Mouse (Mus musculus) heart, adult 2 months (tissue): ENCODE measurements around the gene Olfr1417. TPM values are rescaled to one million over a fixed set of nuclear protein-coding genes. Genes with fewer than 3 reads are reported as not detected.
"Not testable (repeated sequence)": the region's sequence is repeated elsewhere in the genome, so short reads cannot be mapped to it uniquely, and the experiment has no call there.

Experiments used
- DNase-seq, 2 experiments: peaks; one replicate each; pipeline ENCODE4 v3.0.0; 2021
- H3K27ac ChIP-seq: fragments of 200-600 bp; 2 replicates; pipeline ENCODE4 v1.8.1; 2022
- H3K27me3 ChIP-seq: fragments of 200-500 bp; 2 replicates; pipeline ENCODE4 v1.6.1; 2012; ENCODE audit warnings: mild to moderate bottlenecking, low read length, inconsistent platforms, mixed read lengths; ENCODE audit not compliant: control insufficient read depth, insufficient read depth
- H3K36me3 ChIP-seq: fragments of 200-500 bp; 2 replicates; pipeline ENCODE4 v1.6.1; 2012; ENCODE audit warnings: low read length, inconsistent platforms; ENCODE audit not compliant: control insufficient read depth, insufficient read depth
- H3K4me1 ChIP-seq: fragments of 200-500 bp; 2 replicates; pipeline ENCODE4 v1.6.1; 2011; ENCODE audit warnings: low read length; ENCODE audit not compliant: control insufficient read depth, insufficient read depth
- H3K4me3 ChIP-seq: fragments of 200-600 bp; 2 replicates; pipeline ENCODE4 v1.8.1; 2022
- H3K79me2 ChIP-seq: fragments of 200-500 bp; replicated peaks from 2 replicates; pipeline ENCODE4 v1.6.1; 2012; ENCODE audit warnings: mild to moderate bottlenecking, inconsistent platforms, low read length, moderate library complexity, mixed read lengths; ENCODE audit not compliant: control insufficient read depth, insufficient read depth
- H3K9ac ChIP-seq: fragments of 200-500 bp; 2 replicates; pipeline ENCODE4 v1.6.1; 2012; ENCODE audit warnings: low read depth, mild to moderate bottlenecking, control low read depth, inconsistent platforms, low read length, mixed read lengths
- CTCF ChIP-seq: fragments of 200-600 bp; IDR thresholded peaks from 2 replicates; pipeline ENCODE4 v1.8.1; 2022; ENCODE audit warnings: antibody characterized with exemption, mild to moderate bottlenecking, moderate library complexity
- EP300 ChIP-seq: fragments of 200-500 bp; IDR thresholded peaks from 2 replicates; pipeline ENCODE4 v1.6.1; 2011; ENCODE audit warnings: low read depth, low read length, control low read depth; ENCODE audit not compliant: insufficient read depth
- POLR2A ChIP-seq: fragments of 200-500 bp; IDR thresholded peaks from 2 replicates; pipeline ENCODE4 v1.6.1; 2011; ENCODE audit warnings: mild to moderate bottlenecking, low read depth, low read length, control low read depth; ENCODE audit not compliant: insufficient read depth
- WGBS: fragments of 180-500 bp; shearing (Covaris S2); methylation state at CpG from one replicate; pipeline ENCODE4 v1.1.7; 2018; 5-methylcytosine and 5-hydroxymethylcytosine counted together
- intact Hi-C: fragments of 180-260 bp; cut with DNase I; formaldehyde crosslinking; loops from one replicate; pipeline ENCODE4 v1.15.1; 2025
- long read RNA-seq: library from polyadenylated mRNA; stranded (forward); transcript quantifications from one replicate; pipeline ENCODE4 v2.0.0, GENCODE M21; 2021
- polyA plus RNA-seq: library from polyadenylated mRNA; depleted of rRNA; stranded (reverse); fragments of >200 nt; gene quantifications from 2 replicates; pipeline ENCODE4 v1.2.3, GENCODE M21; 2012; rRNA removed
- total RNA-seq, 2 experiments: library from RNA; stranded (reverse); gene quantifications; 2 replicates each; pipeline ENCODE4 v1.2.3; 2021

Olfr1417 gene
- total RNA-seq (not detected), polyA plus RNA-seq (not detected in 2 replicates)
- long read RNA-seq, result 0 reads

- no peaks in the 10 kb centered on the region for H3K36me3 ChIP-seq
- 80% methylated on average over 4 of the region's 4 CpGs for WGBS
- no peaks in the 10 kb centered on the region for H3K4me1 ChIP-seq
- no peak within 1 kb of the TSS for H3K9ac ChIP-seq
- TF ChIP-seq POLR2A (no peak), EP300 (no peak), CTCF (no peak)
- no peak within 1 kb of the TSS for H3K27ac ChIP-seq
- DNase-seq, result no peak
- H3K4me3 ChIP-seq, result no peak within 1 kb of the TSS
- no peaks in the 10 kb centered on the region for H3K79me2 ChIP-seq
- intact Hi-C loops, result no loop called here
- no peaks in the 10 kb centered on the region for H3K27me3 ChIP-seq
These were observed at the start of gene Olfr1417 for GRCm38 (mm10) chr19:11839119-11839518. Gene Olfr1417, minus strand, starts transcription at chr19:11839219.

GRCm38 (mm10) chr19:11886265-11886664 lies 47.2 kb upstream of the Olfr1417 start, which contains the start of gene Olfr1420:
Gene Olfr1420, plus strand, starts transcription at chr19:11886565.
- no peak for DNase-seq
- TF ChIP-seq EP300 (no peak), CTCF (no peak), POLR2A (no peak)
- no peak within 1 kb of the TSS for H3K4me3 ChIP-seq
- no peaks in the 10 kb centered on the region for H3K27me3 ChIP-seq
- H3K79me2 ChIP-seq, result no peaks in the 10 kb centered on the region
- 26% methylated on average over 1 of the region's 1 CpGs for WGBS
- intact Hi-C loops, result no loop called here
- H3K4me1 ChIP-seq, result no peaks in the 10 kb centered on the region
- H3K27ac ChIP-seq, result no peak within 1 kb of the TSS
- no peak within 1 kb of the TSS for H3K9ac ChIP-seq
- H3K36me3 ChIP-seq, result no peaks in the 10 kb centered on the region

- 52% methylated on average over 22 of the region's 22 CpGs for WGBS
- intact Hi-C loops, DNase-seq, H3K9ac ChIP-seq, H3K36me3 ChIP-seq, H3K4me3 ChIP-seq, H3K4me1 ChIP-seq, H3K27me3 ChIP-seq, H3K27ac ChIP-seq, H3K79me2 ChIP-seq: not testable (repeated sequence)
These were observed 39.4 kb upstream of the Olfr1417 start for GRCm38 (mm10) chr19:11878404-11878803.

- Histone ChIP-seq H3K9ac (no peak within 1 kb of the TSS), H3K79me2 (no peaks in the 10 kb centered on the region), H3K36me3 (no peaks in the 10 kb centered on the region), H3K4me3 (no peak within 1 kb of the TSS), H3K27me3 (no peaks in the 10 kb centered on the region), H3K27ac (no peak within 1 kb of the TSS), H3K4me1 (no peaks in the 10 kb centered on the region)
- intact Hi-C loops, result no loop called here
- 26% methylated on average over 1 of the region's 1 CpGs for WGBS
- DNase-seq, result no peak
- no peak for TF ChIP-seq EP300
- TF ChIP-seq CTCF, result no peak
- no peak for TF ChIP-seq POLR2A
These were observed 36.0 kb upstream of the Olfr1417 start, which contains the start of gene Olfr1419 for GRCm38 (mm10) chr19:11875006-11875405. Gene Olfr1419, minus strand, starts transcription at chr19:11875106.

- intact Hi-C loops, result no loop called here
- Histone ChIP-seq H3K4me3 (no peak overlapping the region), H3K27me3 (no peaks in the 10 kb centered on the region), H3K9ac (no peak overlapping the region), H3K4me1 (no peaks in the 10 kb centered on the region), H3K36me3 (no peaks in the 10 kb centered on the region), H3K79me2 (no peaks in the 10 kb centered on the region), H3K27ac (no peak overlapping the region)
- WGBS, result 81% methylated on average over 2 of the region's 2 CpGs
- TF ChIP-seq CTCF, result no peak
- TF ChIP-seq EP300, result no peak
- TF ChIP-seq POLR2A, result no peak
- no peak for DNase-seq
These were observed 28.8 kb upstream of the Olfr1417 start for GRCm38 (mm10) chr19:11867837-11868236.

GRCm38 (mm10) chr19:11860966-11861365 lies 21.9 kb upstream of the Olfr1417 start, which contains the start of gene Olfr1418:
Gene Olfr1418, minus strand, starts transcription at chr19:11861066.
- no peak within 1 kb of the TSS for H3K4me3 ChIP-seq
- intact Hi-C loops, result no loop called here
- no peak within 1 kb of the TSS for H3K27ac ChIP-seq
- H3K27me3 ChIP-seq, result no peaks in the 10 kb centered on the region
- H3K4me1 ChIP-seq, result no peaks in the 10 kb centered on the region
- TF ChIP-seq CTCF, result no peak
- no peak for TF ChIP-seq EP300
- no peak for TF ChIP-seq POLR2A
- no peak within 1 kb of the TSS for H3K9ac ChIP-seq
- 88% methylated on average over 1 of the region's 1 CpGs for WGBS
- H3K79me2 ChIP-seq, result no peaks in the 10 kb centered on the region
- no peaks in the 10 kb centered on the region for H3K36me3 ChIP-seq
- DNase-seq, result no peak
